Mouse (Mus musculus): Measurements from ENCODE around the gene Gm21988.

The Gm21988 gene

GRCm38 (mm10) chr11:70235254-70235900 lies 4.3 kb downstream of the Gm21988 start:
- no peak for DNase-seq

DNA sequence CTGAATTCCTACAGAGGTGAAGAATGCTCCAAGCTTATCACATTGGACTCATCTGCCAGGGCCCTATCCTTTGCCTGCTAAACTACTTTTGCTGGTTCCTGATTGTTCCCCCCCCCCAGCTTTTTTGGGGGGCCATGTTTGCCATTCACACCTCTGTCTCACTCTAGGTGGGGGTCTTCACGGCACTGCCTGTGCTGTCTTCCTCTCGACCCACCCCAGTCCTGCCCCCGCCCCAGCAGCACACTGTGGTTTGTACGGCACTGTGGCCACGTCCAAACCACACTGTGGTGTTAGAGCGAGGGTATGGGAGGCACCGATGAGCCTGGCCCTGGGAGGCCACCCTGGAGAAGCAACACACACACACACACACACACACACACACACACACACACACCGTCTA lies 5.1 kb downstream of the Gm21988 start:
- DNase-seq, result no peak

GRCm38 (mm10) chr11:70234037-70234436 lies 5.6 kb downstream of the Gm21988 start:
- DNase-seq, result no peak

DNA sequence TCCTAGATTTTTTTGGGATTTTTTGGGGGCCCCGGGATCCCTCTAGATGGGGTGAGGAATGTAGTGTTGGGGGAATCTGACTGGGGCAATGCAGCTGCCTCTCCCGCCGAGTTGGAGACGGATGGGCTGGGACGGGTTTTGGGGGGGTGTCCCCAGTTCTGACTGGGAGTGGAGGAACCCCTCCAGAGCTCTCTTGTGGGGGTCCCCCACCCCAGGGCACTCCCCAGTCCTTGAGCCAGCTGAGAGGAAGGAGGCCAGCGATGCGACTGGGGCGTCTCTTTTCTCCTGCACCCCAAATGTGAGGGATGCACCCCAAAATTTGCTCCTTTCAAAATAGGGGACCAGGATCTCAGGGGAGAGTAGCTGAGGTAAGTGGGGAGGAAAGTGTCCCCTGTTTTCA lies 6.6 kb downstream of the Gm21988 start:
- DNase-seq, result peak in 1 of 2 experiments; percentile 52

DNA sequence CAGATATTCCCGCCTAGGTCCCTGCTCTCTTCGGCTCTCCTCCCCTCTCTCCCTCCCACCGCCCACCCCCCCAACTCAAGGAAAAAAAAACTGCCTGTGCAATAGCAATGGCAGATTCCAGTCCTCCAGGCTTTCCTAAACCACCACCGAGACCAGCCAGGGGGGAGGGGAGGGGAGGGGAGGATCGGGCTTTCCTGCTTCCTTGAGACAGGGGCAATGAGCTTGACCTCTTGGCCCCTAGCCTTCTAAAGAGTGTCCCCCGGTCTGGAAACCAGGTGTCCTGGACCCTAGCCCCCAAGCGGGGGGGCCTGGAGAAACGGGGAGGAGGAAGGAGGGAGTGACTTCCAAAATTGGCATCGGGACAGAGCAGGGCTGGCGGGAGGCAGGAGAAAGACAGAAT lies 7.1 kb downstream of the Gm21988 start:
- peak; percentile 66 to 75 for DNase-seq

DNA sequence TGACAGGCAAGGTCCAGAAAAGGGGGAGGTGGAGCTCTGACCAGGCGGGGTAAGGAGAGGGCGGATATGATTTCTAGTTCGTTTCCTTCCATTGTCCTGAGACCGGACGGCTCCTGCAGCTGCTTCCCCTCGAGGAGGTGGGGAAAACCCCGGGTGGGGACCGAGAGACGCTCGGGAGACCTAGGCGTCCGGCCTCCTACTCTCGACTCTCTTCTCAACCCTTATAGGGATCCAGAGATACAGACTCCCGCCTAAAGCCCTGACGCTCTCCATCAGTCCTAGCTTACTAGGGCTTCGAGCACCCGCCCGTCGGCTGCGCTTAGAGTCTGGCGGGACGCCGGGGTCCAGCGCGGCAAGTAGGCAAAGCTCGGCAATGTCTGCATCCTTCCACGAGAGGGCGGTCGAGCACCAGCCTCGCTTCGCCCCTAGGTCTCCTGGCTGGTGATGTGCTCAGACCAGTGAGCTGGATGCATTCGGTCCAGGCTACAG lies 9.3 kb downstream of the Gm21988 start:
- peak; percentile 85 to 87 for DNase-seq

DNA sequence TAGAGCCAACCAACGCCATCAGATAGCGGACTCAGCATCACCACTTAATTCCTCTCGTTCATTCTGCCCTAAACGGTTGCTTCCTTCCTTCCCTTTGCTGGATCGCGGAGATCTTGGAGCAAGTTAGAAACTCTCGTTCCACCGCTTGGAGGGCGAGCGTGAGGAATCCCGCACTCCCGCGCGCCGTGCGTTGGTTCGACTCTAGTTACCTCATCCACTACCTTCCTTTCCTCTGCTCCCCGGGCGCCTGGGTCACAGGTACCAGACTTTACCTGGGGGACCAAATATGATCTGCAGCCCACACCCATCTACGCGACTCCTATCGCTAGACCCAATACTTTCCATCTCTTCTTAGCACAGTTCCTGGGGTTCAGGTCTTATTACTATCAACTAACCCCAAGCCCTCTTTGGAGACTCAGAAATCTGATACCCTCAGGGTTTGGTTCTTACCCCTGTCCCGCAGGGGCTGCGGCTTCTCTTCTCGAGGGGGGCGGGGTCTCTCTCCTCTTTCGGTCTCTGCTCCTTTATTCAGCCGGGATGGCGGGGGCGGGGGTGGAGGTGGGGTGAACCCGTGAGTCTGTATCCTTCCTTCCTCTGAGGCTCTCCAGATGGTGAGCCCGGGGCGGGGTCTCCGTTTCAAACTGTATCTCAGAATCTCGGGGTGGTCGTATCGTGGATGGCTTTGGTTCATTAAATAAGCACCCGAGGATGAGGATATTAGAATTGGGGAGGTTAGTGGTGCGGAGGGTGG lies 10.2 kb downstream of the Gm21988 start, which contains the start of gene Bcl6b:
Gene Bcl6b, minus strand, starts transcription at position 539 of the 751 bp plus-strand sequence.
- DNase-seq, result no peak

- DNase-seq, result peak; percentile 81 to 85
Measured at GRCm38 (mm10) chr11:70228828-70229227, 10.8 kb downstream of the Gm21988 start.

- no peak for DNase-seq
Measured at GRCm38 (mm10) chr11:70227661-70228245, 11.9 kb downstream of the Gm21988 start.

GRCm38 (mm10) chr11:70227126-70227525 lies 12.5 kb downstream of the Gm21988 start:
- DNase-seq, result no peak

DNA sequence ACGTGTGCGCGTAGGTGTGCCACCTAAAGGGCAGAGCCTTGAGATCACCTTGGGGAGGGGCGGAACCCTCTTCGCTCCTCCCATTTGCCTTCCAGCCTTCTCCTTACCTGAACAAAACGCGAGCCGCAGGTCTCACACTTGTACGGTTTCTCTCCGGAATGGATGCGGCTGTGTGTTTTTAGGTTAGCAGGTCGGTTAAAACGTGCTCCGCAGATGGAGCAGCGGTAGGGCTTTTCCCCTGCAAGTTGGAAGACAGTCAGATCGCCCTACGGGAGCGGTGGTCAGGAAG lies 13.1 kb downstream of the Gm21988 start:
- DNase-seq, result no peak

DNA sequence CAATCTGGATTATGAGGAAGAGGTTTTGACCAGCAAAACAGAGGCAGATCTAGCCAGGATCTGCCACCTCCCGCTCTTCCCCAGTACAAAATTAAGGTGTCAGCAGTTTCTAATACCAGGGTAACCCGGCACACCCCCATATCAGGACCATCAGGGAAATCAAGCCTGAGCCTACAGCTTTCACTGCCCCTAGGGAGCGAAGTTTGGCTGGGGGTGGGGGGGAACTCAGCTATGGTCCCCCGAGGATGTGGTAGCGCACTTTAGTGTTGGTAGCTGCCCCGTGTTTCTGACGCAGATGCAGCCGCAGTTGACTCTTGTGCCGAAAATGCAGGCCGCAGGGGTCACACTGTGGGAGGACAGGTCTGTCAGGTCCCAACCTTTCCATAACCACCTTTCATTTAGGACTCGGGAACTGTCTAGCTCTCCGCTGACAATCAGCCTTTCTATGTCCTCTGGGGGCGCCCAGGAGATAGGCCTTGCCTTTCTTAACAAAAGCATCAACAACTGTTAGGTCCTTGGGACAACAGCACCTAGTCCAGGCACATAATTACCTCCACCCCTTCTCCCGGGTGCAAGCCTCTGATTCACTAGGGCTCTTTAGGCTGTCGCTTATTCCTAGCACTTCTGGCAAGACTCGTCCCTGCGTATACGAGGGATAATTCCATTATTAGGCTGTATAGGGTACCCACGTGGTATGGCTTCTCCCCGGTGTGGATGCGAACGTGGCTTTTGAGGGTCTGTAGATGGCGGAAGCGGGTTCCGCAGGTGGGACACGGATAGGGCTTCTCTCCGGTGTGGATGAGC lies 13.6 kb downstream of the Gm21988 start:
- DNase-seq, result no peak

- no peak for DNase-seq
Measured at GRCm38 (mm10) chr11:70223724-70224123, 15.9 kb downstream of the Gm21988 start.

DNA sequence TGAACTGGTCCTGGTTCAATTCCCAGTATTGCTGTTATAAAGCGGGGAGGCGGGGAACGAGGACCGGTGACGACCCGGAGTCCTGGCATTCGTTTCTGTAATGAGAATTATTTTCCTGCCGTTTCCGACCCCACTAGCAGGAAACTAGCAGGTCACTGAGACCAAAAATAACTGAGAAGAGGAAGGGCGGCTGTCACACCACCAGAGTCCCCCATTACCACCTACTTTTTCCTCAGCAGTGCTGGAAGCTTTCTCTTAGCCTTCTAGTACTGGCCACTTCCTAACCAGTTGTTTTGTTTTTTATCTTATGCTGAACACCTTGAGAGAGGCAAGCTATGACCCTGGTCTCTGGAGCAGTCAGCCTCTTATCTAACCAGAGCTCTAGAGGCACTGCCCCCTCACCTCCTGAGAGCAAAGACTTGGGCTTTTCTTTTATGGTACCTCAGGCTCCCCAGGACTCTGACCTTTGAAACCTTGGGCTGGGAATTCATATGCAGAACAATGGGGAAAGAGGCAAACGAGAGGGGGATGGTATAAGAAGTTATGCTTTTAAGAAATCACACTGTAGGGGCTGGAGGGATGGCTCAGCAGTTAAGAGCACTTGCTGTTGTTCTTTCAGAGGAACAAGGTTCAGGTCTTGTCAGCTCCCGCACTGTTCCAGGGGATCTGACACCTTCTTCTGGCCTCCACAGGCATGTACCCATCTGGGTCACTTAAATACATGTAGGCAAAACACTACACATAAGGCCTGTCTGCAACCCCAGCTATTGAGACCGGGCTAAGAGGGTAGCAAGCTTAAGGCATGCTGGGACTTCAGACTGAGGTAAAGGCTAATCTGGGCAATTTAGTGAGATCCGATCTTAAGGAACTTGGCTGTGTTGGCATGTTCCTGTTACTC lies 17.8 kb downstream of the Gm21988 start:
- peak in 1 of 2 experiments; percentile 39 for DNase-seq

GRCm38 (mm10) chr11:70220731-70221602 lies 18.7 kb downstream of the Gm21988 start, which contains the start of gene Slc16a13:
Slc16a13 (minus strand) TSS chr11:70221064.
- DNase-seq, result peak; percentile 97 to 98

- peak; percentile 52 to 62 for DNase-seq
Measured at GRCm38 (mm10) chr11:70220323-70220722, 19.3 kb downstream of the Gm21988 start.

- no peak for DNase-seq
Measured at GRCm38 (mm10) chr11:70219873-70220272, 19.8 kb downstream of the Gm21988 start.

DNA sequence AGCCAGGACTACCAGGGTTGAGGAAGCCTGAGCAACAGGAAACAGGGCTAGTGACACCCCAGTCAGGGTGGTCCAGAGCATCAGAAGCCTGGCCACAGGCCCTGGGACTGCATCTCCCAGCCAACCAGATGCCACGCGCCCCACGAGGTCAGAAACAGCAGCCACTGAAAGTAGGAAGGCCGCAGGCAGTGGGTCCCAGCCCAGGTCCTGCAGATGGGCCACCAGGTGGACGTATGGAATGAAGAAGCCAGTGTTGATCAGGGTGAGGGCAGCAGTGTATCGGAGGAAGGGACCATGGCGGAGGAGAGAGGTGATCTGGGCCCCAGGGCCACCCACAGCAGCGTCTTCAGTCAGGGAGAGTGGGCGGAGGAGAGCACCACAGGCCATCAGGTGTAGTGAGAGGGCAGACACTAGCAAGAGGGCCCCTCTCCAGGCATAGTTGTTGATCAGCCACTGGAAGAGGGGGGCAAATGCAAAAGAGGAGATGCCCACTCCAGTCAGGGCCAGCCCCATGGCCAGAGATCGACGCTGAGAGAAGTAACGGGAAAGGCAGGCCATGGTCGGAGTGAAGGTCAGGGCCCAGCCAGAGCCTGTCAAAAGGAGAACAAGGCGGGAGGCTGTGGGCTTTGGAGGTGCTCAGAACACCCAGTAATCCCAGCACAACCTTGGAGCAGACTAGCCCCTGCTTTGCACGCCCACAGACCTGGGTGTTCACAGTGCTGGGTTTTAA lies 20.7 kb downstream of the Gm21988 start:
- no peak for DNase-seq

- DNase-seq, result no peak
Measured at GRCm38 (mm10) chr11:70218039-70218438, 21.6 kb downstream of the Gm21988 start.

DNA sequence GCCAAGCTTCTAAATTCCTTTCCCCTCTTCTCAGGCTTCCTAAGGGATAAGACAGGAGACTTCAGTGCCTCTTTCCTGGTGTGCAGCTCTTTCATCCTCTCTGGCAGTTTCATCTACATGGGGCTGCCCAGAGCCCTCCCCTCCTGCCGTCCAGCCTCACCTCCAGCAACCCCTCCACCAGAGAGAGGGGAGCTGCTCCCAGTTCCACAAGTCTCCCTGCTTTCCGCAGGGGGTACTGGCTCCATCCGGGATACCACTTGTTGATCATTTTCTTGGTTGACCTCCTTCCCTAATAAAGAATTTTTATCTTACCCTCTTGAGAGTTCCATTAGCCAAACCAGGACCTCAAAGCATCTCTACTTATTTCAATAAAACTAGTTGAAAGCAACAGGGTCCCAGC lies 23.5 kb downstream of the Gm21988 start:
- DNase-seq, result no peak

All from cerebellum, postnatal 36 days (tissue).